Mouse (Mus musculus) erythroid progenitor cell, adult 5-6 weeks (primary cell): ENCODE results near the gene Terb1. TPM values are rescaled to one million over a fixed set of nuclear protein-coding genes. Genes with fewer than 3 reads are reported as not detected.

Experiments used
- ATAC-seq: replicated peaks from 2 replicates; pipeline ENCODE4 v1.8.0; 2016; ENCODE audit warnings: moderate number of reproducible peaks, mild to moderate bottlenecking, moderate TSS enrichment, inconsistent platforms; ENCODE audit not compliant: poor library complexity, low FRiP score, severe bottlenecking
- total RNA-seq, 2 experiments: library from RNA; stranded (forward) in 1 of 2; stranded (reverse) in 1 of 2; fragments of 150-400 nt in 1 of 2; fragments of 186-747, 209-891 nt in 1 of 2; gene quantifications; 2 replicates each; pipeline versions ENCODE4 v1.2.3 to v1.2.4; 2015 to 2017; ENCODE audit warnings: low replicate concordance in 2 of 2

Terb1 gene
- total RNA-seq, 2 experiments from 2014 or later, result not detected

GRCm38 (mm10) chr8:104467463-104467862 lies 42.2 kb downstream of the Terb1 start:
- ATAC-seq, result no peak

- peak; percentile 61 for ATAC-seq
Measured at GRCm38 (mm10) chr8:104452177-104452576, 57.5 kb downstream of the Terb1 start.

DNA sequence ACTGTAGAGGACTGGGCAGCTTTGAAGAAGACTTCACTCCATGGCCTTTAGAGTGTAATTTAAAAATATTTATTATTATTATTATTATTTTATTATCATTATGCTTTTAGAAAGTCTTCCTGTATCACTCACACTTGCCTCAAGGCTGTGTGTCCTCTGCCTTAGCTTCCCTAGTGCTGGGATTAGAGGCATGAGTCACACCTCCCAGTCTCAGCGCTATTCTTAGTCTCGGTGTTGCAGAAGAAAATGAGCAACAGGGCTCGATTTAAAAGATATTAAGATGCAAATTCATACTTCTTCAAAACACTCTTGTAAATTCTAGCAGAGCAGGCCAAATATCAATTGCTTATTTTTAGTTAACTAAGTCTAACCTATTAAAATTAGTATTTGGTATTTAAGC lies 60.9 kb downstream of the Terb1 start:
- ATAC-seq, result no peak

DNA sequence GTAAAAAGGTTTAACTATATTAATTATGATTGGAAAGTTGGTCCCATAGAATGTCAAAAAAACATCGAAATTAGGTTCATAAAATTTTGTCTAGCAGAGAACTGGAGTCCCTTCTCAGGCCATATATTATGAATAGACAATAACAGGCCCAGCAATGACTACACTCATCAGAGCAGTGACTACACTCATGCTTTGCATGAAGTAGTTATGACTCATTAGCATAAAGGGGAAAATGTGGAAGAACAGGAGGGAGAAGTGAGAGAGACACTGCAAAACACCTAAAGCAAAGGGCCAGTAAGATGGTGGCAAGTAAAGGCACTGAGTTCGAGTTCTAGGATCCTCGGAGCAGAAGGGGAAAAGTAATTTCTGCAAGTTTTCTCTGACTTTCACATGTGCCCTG lies 63.7 kb downstream of the Terb1 start:
- ATAC-seq, result no peak

- no peak for ATAC-seq
Measured at GRCm38 (mm10) chr8:104445248-104445647, 64.5 kb downstream of the Terb1 start.

DNA sequence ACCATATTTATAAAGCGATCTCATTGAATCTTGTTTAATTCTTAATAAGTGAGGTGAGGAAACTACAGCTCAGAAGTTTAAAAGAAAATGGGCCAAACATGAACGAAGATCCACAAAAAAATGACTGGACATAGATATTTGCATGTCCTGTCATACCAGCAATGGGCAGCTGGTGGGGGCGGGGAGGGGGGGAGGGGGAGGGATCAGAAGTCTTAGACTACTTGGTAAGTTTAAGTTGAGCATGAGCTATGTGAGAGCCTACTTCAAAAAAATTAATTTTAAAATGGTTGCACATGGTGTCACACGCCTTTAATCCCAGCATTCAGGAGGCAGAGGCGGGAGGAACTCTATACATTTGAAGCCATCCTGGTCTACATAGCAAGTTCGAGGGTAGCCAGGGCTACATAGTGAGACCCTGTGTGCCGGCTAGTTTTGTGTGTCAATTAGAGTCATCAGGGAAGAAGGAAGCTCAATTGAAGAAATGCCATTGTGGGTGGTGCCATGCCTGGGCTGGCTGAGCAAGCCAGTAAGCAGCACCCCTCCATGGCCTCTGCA lies 66.5 kb downstream of the Terb1 start:
- no peak for ATAC-seq

GRCm38 (mm10) chr8:104442299-104443124 lies 67.2 kb downstream of the Terb1 start, which contains the start of gene Dync1li2:
Gene Dync1li2, minus strand, starts transcription at chr8:104443047.
- peak; percentile 90 for ATAC-seq

GRCm38 (mm10) chr8:104441613-104442012 lies 68.1 kb downstream of the Terb1 start:
- no peak for ATAC-seq

- no peak for ATAC-seq
Measured at GRCm38 (mm10) chr8:104439461-104439860, 70.2 kb downstream of the Terb1 start.

- no peak for ATAC-seq
Measured at GRCm38 (mm10) chr8:104437494-104438135, 72.1 kb downstream of the Terb1 start.

GRCm38 (mm10) chr8:104436591-104436990 lies 73.1 kb downstream of the Terb1 start:
- no peak for ATAC-seq

GRCm38 (mm10) chr8:104436038-104436437 lies 73.7 kb downstream of the Terb1 start:
- peak; percentile 97 for ATAC-seq

DNA sequence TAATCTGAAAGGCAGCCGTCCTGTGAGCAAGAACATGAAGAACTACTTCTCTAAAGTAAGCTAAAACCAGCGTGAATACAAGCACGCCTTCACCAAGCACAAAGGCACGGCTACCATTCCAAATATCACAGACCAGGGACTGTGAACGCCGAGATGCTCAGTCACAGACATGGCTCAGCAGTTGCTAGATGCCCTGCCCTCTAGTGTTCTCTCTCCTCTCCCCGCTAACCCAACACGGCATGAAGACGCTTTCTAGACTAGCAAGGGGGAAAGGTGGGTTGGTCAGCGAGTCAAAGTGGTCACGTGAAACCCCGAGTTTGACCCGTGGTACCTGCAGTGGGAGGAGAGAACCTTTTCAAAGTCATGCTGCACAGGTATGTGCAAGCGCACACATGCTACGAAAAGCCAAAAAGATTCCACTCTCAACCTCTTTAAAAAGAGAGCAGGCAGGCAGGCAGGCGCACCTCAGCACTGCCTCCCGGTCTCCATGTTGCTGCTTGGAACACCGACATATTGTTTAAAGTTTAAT lies 74.8 kb downstream of the Terb1 start:
- no peak for ATAC-seq

DNA sequence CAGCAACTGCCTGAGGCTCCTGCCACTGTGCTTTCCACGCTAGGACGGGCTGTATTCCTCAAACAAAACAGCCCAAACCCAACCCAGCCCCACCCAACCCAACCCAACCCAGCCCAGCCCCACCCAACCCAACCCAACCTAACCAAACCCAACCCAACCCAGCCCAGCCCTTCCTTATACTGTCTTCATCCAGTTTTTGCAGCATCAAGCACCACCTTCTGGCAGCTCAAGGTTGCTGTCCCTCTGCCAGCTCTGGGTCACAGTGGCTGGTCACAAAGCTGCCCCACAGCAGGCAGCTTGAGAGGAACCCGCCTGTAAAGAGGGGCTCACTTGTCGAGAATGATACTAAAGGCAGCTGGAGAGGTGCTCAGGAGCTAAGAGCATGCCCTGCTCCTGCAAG lies 75.4 kb downstream of the Terb1 start:
- 0 out of 2 replicates have a peak, but pooled peaks have one; percentile 20 for ATAC-seq

DNA sequence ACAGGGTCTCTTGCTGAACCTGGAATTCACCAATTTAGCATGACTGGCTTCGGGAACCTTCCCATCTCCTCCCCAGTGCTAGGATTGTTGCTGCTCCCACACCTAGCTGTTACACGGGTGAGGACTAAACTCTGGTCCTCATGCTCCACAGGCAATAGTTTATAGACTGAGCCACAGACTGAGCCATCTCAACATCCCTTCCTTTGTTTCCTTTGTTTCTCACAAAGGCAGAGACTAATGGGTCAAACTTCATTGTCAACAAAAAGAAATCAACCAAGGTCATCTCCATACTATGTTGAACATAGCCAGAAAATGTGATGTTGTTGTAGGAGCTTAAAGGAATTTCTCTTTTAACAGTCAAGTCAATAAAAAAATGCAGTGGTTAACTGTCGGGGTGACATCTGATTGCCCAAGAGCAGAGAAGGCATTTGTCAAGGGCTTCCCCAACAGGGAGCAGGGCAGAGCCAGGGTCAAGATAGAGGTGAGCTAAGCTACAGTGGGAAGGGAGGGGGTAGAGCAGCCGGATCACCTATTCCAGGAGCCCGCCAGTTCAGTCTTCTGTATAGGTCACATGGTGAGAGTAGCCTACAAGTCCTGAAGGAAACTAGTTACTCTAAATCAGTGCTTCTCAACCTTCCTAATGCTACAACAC lies 76.4 kb downstream of the Terb1 start:
- ATAC-seq, result no peak

DNA sequence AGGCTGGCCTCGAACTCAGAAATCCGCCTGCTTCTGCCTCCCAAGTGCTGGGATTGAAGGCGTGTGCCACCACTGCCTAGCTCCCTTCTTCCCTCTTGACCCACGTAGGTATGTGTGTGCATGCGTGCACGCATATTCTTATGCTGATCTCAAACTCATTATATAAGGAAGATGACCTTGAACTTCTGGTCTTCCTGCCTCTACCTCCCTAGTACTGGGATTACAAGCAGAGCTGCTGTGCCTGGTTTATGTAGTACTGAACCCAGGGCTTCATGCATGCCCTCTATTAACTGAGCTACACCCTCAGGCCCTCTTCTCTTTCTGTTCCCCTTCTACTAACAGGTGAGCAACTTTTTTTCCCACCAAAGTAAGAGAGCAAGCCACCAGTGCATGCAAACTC lies 77.1 kb downstream of the Terb1 start:
- ATAC-seq, result no peak

- no peak for ATAC-seq
Measured at GRCm38 (mm10) chr8:104430230-104430629, 79.5 kb downstream of the Terb1 start.

DNA sequence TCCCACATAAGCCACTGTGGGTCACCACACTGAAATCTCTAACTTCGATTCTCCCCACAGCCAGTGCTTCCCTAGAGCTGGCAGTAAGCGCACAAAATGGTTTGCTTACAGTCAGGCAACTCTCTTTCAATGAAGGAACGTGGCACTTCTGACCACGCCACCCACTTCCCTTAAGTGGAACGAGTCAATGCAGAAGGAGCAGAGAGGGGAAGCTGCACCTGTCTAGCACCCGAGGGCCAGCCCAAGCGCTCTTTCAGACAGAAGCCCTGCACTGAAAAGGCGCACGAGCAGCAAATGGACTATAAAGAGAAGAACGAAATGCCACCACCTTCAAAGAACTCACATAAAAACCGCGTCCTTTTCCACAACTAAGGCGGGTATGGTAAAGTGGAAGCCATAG lies 82.0 kb downstream of the Terb1 start:
- no peak for ATAC-seq

- ATAC-seq, result no peak
Measured at GRCm38 (mm10) chr8:104422313-104422712, 87.4 kb downstream of the Terb1 start.

DNA sequence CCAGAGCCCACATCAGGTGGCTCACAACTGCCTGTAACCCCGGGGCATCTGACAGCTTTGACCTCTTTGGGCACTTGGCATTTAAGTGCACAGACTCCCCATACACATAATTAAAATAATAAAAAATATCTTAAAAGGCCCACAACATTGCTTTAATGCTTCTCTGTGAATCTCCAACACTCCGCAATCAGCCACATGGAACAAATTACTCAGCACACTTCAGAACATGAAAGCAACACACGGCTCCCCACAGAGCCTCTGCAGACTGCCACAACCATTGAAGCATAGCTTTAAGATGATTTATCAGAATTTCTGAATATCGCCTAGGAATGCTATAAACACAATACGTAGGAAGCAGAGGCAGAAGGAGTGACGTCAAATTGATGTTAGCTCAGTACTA lies 93.7 kb downstream of the Terb1 start:
- ATAC-seq, result no peak
